Mouse (Mus musculus): ENCODE results near the gene Dmac1. TPM values are rescaled to one million over a fixed set of nuclear protein-coding genes. Genes with fewer than 3 reads are reported as not detected.

The Dmac1 gene
- total and polyA plus RNA-seq, 3 experiments: 63.4 to 108 (median 74.2) TPM

GRCm38 (mm10) chr4:75300205-75300972, 22.3 kb upstream of the Dmac1 start:
- Histone ChIP-seq H3K9me3 (replicated peaks; ENCODE audit: low read length) (no peaks in the 10 kb centered on the region), H3K27me3 (replicated peaks) (no peaks in the 10 kb centered on the region), H3K4me1 (ENCODE audit: control insufficient read depth in 1 of 2, insufficient read depth in 2 of 2) (no peaks in the 10 kb centered on the region), H3K36me3 (replicated peaks in 1 of 2; ENCODE audit: control insufficient read depth in 1 of 2, insufficient read depth in 1 of 2, low read length in 1 of 2) (no peaks in the 10 kb centered on the region), H3K79me2 (replicated peaks; ENCODE audit: control insufficient read depth, extremely low read depth, insufficient read depth, poor library complexity, severe bottlenecking) (no peaks in the 10 kb centered on the region), H3K9ac (ENCODE audit: insufficient read depth, low read depth) (no peak overlapping the region), H3K4me2 (ENCODE audit: insufficient read depth, low read depth, poor library complexity, severe bottlenecking) (no peak overlapping the region), H3K4me3 (replicated peaks in 1 of 3; ENCODE audit: low read depth in 2 of 3, low read length in 2 of 3, poor library complexity in 1 of 3) (no peak overlapping the region), H3K27ac (ENCODE audit: insufficient read depth, low read depth) (no peak overlapping the region)
- in situ Hi-C loops (cut with MboI; ENCODE audit: low pct_ligation_motif_present, low pct_unique_long_range_greater_than_20kb, low sequenced_read_pairs): no loop called here
- DNase-seq (ENCODE audit: extremely low read depth): no peak
- no peak for TF ChIP-seq ELF1 (IDR thresholded peaks at IDR 0.05; ENCODE audit: low read depth, low read length)
- no peak for TF ChIP-seq POLR2A (IDR thresholded peaks at IDR 0.05; ENCODE audit: low read depth, low read length)
- no peak for TF ChIP-seq HCFC1 (IDR thresholded peaks at IDR 0.05; ENCODE audit: low read depth, low read length)
- no peak for TF ChIP-seq JUND (conservative IDR thresholded peaks at IDR 0.05; ENCODE audit: low read depth, low read length)
- TF ChIP-seq JUN (IDR thresholded peaks at IDR 0.05; ENCODE audit: insufficient read depth, low read depth, low read length): no peak
- TF ChIP-seq MAFK (IDR thresholded peaks at IDR 0.05; ENCODE audit: insufficient replicate concordance, low read length): no peak
- TF ChIP-seq MYC (IDR thresholded peaks at IDR 0.05; ENCODE audit: low read depth, low read length): no peak
- TF ChIP-seq CTCF (conservative IDR thresholded peaks at IDR 0.05 in 1 of 2, IDR thresholded peaks at IDR 0.05 in 1 of 2; ENCODE audit: low read depth in 2 of 2, low read length in 2 of 2): no peak
- dilution Hi-C loops (cut with MboI; ENCODE audit: extremely low pct_ligation_motif_present, extremely low pct_unique_long_range_greater_than_20kb, low sequenced_read_pairs): no loop called here

- TF ChIP-seq ZKSCAN1 (IDR thresholded peaks at IDR 0.05; ENCODE audit: borderline replicate concordance, low read depth, low read length) (no peak), MYC (IDR thresholded peaks at IDR 0.05; ENCODE audit: low read depth, low read length) (no peak), MXI1 (IDR thresholded peaks at IDR 0.05; ENCODE audit: low read depth, low read length) (no peak), TCF12 (IDR thresholded peaks at IDR 0.05; ENCODE audit: low read depth, low read length) (no peak), NRF1 (IDR thresholded peaks at IDR 0.05; ENCODE audit: low read depth, low read length) (no peak), POLR2A (IDR thresholded peaks at IDR 0.05; ENCODE audit: low read depth, low read length) (no peak), MAX (IDR thresholded peaks at IDR 0.05; ENCODE audit: low read length) (no peak), PAX5 (IDR thresholded peaks at IDR 0.05; ENCODE audit: low read length) (no peak), GABPA (IDR thresholded peaks at IDR 0.05; ENCODE audit: insufficient replicate concordance, low read depth, low read length) (no peak)
- dilution Hi-C loops (cut with MboI; ENCODE audit: extremely low pct_ligation_motif_present, extremely low pct_unique_long_range_greater_than_20kb, low sequenced_read_pairs): no loop called here
- Histone ChIP-seq H3K27ac (ENCODE audit: insufficient read depth, low read depth) (no peak overlapping the region), H3K4me2 (ENCODE audit: insufficient read depth, low read depth, poor library complexity, severe bottlenecking) (no peak overlapping the region), H3K79me2 (replicated peaks; ENCODE audit: control insufficient read depth, extremely low read depth, insufficient read depth, poor library complexity, severe bottlenecking) (no peaks in the 10 kb centered on the region), H3K4me1 (ENCODE audit: control insufficient read depth in 1 of 2, insufficient read depth in 2 of 2) (no peaks in the 10 kb centered on the region), H3K4me3 (replicated peaks in 1 of 3; ENCODE audit: low read depth in 2 of 3, low read length in 2 of 3, poor library complexity in 1 of 3) (no peak overlapping the region), H3K36me3 (replicated peaks in 1 of 2; ENCODE audit: control insufficient read depth in 1 of 2, insufficient read depth in 1 of 2, low read length in 1 of 2) (no peaks in the 10 kb centered on the region), H3K27me3 (replicated peaks) (no peaks in the 10 kb centered on the region), H3K9me3 (replicated peaks; ENCODE audit: low read length) (no peaks in the 10 kb centered on the region), H3K9ac (ENCODE audit: insufficient read depth, low read depth) (no peak overlapping the region)
- DNase-seq (ENCODE audit: extremely low read depth): no peak
- in situ Hi-C loops (cut with MboI; ENCODE audit: low pct_ligation_motif_present, low pct_unique_long_range_greater_than_20kb, low sequenced_read_pairs): no loop called here
Observed at GRCm38 (mm10) chr4:75292315-75292714, 14.2 kb upstream of the Dmac1 start.
